Mouse (Mus musculus): ENCODE measurements around the gene Serpinb6b.

DNA sequence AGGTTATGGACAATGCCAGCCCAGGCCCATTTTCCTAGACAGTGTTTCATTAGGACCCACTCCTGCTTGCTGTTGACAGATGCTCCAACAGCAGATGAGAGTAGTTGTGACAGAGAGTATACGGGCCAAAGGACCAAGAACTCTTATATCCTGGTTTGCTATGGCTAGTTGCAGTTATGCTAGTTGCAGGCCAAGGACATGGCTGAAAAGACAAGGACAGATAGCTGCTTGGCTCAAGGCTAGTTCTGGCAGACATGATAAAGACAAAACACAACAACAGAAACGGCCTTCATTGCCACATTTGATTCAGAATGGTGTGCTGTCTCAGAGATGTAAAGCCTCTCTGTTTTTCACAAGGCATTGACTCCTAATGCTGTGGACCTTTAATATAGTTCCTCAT, 10.7 kb downstream of the Serpinb6b start:
- no peak for TF ChIP-seq GATA1 (IDR thresholded peaks at IDR 0.05; ENCODE audit: borderline replicate concordance, low read length)
- TF ChIP-seq FLI1 (IDR thresholded peaks at IDR 0.05; ENCODE audit: low read length), result no peak

All from megakaryocyte, embryonic 14.5 days (primary cell).